Mouse (Mus musculus) thymus, adult 2 months (tissue): ENCODE results near the gene Csnk1g2.

Source experiments
- CTCF ChIP-seq: fragments of 200-500 bp; IDR thresholded peaks from 2 replicates; pipeline ENCODE4 v1.5.1; 2012; ENCODE audit warnings: mild to moderate bottlenecking, control low read depth, low read length, moderate library complexity, borderline replicate concordance; ENCODE audit not compliant: control insufficient read depth, poor library complexity, insufficient read depth; ENCODE audit errors: extremely low read depth
- POLR2A ChIP-seq: fragments of 200-500 bp; IDR thresholded peaks from 2 replicates; pipeline ENCODE4 v1.6.1; 2012; ENCODE audit warnings: mild to moderate bottlenecking, low read length, control low read depth, moderate library complexity; ENCODE audit not compliant: control insufficient read depth, poor library complexity, insufficient read depth; ENCODE audit errors: extremely low read depth

- TF ChIP-seq CTCF (no peak), POLR2A (no peak)
Measured at GRCm38 (mm10) chr10:80677128-80677875, 54.7 kb downstream of the Csnk1g2 start.
